Mouse (Mus musculus) cortical plate, adult 2 months (tissue): Measurements from ENCODE around the gene Zfr.

ENCODE experiments used
- CTCF ChIP-seq: fragments of 200-500 bp; IDR thresholded peaks from 2 replicates; pipeline ENCODE4 v1.5.1; 2011; ENCODE audit warnings: mild to moderate bottlenecking, control low read depth, low read length; ENCODE audit not compliant: insufficient read depth; ENCODE audit errors: extremely low read depth
- POLR2A ChIP-seq: fragments of 200-500 bp; IDR thresholded peaks from 2 replicates; pipeline ENCODE4 v1.6.1; 2011; ENCODE audit warnings: mild to moderate bottlenecking, low read length, control low read depth; ENCODE audit not compliant: insufficient read depth; ENCODE audit errors: extremely low read depth

DNA sequence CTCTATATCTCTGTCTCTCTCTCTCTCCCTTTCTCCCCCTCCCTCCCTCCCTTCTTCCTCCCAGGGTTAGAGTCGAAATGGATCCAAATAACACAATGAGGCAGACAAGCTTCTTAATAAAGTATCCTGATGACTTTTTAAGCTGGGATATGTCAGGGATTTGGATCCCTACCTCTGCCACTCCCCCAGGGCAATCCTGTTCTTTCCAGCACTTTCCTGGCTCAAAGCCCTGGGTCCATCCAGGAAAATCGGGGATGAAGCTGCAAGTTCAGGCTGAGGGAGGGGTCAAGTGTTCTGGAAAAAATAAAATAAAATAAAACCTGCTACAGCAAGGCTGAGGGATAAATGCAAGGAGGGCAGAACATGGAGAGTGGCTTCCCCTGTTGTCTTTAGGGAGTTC, 49.7 kb upstream of the Zfr start:
- TF ChIP-seq POLR2A (no peak), CTCF (no peak)
